Mouse (Mus musculus): Measurements from ENCODE around the gene Sult2a7. TPM values are rescaled to one million over a fixed set of nuclear protein-coding genes. Genes with fewer than 3 reads are reported as not detected.

The Sult2a7 gene
- not detected in 2 replicates for polyA plus RNA-seq (2012; rRNA removed)

GRCm38 (mm10) chr7:14494130-14494529 lies at the start of gene Sult2a7:
Gene Sult2a7, minus strand, starts transcription at chr7:14494230.
- no peak for DNase-seq (ENCODE audit: low spot score)

- no peak for DNase-seq (ENCODE audit: low spot score)
Measured at GRCm38 (mm10) chr7:14525280-14525679, 31.2 kb upstream of the Sult2a7 start.

- no peak for DNase-seq (ENCODE audit: low spot score)
Measured at GRCm38 (mm10) chr7:14522636-14523035, 28.6 kb upstream of the Sult2a7 start.

- DNase-seq (ENCODE audit: low spot score): no peak
Measured at GRCm38 (mm10) chr7:14518301-14518700, 24.3 kb upstream of the Sult2a7 start.

- DNase-seq (ENCODE audit: low spot score): no peak
Measured at GRCm38 (mm10) chr7:14492886-14493285, 1.1 kb downstream of the Sult2a7 start.

- DNase-seq (ENCODE audit: low spot score): no peak
Measured at GRCm38 (mm10) chr7:14446534-14446933, 47.5 kb downstream of the Sult2a7 start, which contains the start of gene Sult2a8. Gene Sult2a8, minus strand, starts transcription at chr7:14446769.

- DNase-seq (ENCODE audit: low spot score): no peak
Measured at GRCm38 (mm10) chr7:14439581-14439980, 54.4 kb downstream of the Sult2a7 start.

- no peak for DNase-seq (ENCODE audit: low spot score)
Measured at GRCm38 (mm10) chr7:14438484-14438883, 55.5 kb downstream of the Sult2a7 start.

- DNase-seq (ENCODE audit: low spot score): no peak
Measured at GRCm38 (mm10) chr7:14438029-14438428, 56.0 kb downstream of the Sult2a7 start.

Other genes starting within 250 kb of the Sult2a7 start
- gene Sult2a6, start 239.4 kb downstream of the Sult2a7 start, polyA plus RNA-seq (2012; rRNA removed): not detected in 2 replicates
- not detected in 2 replicates for gene Obox8, start 160.7 kb downstream of the Sult2a7 start, polyA plus RNA-seq (2012; rRNA removed)
- gene Sult2a8, start 47.5 kb downstream of the Sult2a7 start, polyA plus RNA-seq (2012; rRNA removed): not detected in 2 replicates
- 0.08 and 0.13 TPM in 2 replicates for gene Vmn1r90, start 69.3 kb upstream of the Sult2a7 start, polyA plus RNA-seq (2012; rRNA removed)
- gene Obox7, start 165.3 kb upstream of the Sult2a7 start, polyA plus RNA-seq (2012; rRNA removed): not detected in 2 replicates

All from urinary bladder, adult 2 months (tissue).